Mouse (Mus musculus) left cerebral cortex, adult 11 months (tissue): Measurements from ENCODE around the gene Rbms1.
A peak's percentile ranks its signal among the peaks of the same experiment; 100 is the strongest.

ENCODE experiments used
- DNase-seq: peaks from one replicate; pipeline ENCODE4 v3.0.0; 2022; ENCODE audit warnings: low spot score

The Rbms1 gene

GRCm38 (mm10) chr2:60962671-60963421 lies at the start of gene Rbms1:
Gene Rbms1, minus strand, starts transcription at chr2:60963192.
- peak; percentile 38 for DNase-seq

- no peak for DNase-seq
These were observed 49.3 kb upstream of the Rbms1 start for GRCm38 (mm10) chr2:61012249-61012828.

- no peak for DNase-seq
These were observed 23.3 kb upstream of the Rbms1 start for GRCm38 (mm10) chr2:60986286-60986685.

- DNase-seq: no peak
These were observed 15.7 kb upstream of the Rbms1 start for GRCm38 (mm10) chr2:60978538-60979313.

- no peak for DNase-seq
These were observed 9.3 kb upstream of the Rbms1 start for GRCm38 (mm10) chr2:60972189-60972814.

- DNase-seq: no peak
These were observed 624 bp upstream of the Rbms1 start for GRCm38 (mm10) chr2:60963616-60964015.

- DNase-seq: no peak
These were observed 856 bp downstream of the Rbms1 start for GRCm38 (mm10) chr2:60962001-60962670.

- DNase-seq: no peak
These were observed 1.7 kb downstream of the Rbms1 start for GRCm38 (mm10) chr2:60961281-60961680.

- DNase-seq: no peak
These were observed 14.8 kb downstream of the Rbms1 start for GRCm38 (mm10) chr2:60948241-60948640.

GRCm38 (mm10) chr2:60947817-60948216 lies 15.2 kb downstream of the Rbms1 start:
- no peak for DNase-seq

- no peak for DNase-seq
These were observed 22.5 kb downstream of the Rbms1 start for GRCm38 (mm10) chr2:60940454-60940961.

- no peak for DNase-seq
These were observed 23.0 kb downstream of the Rbms1 start for GRCm38 (mm10) chr2:60939957-60940356.

GRCm38 (mm10) chr2:60936910-60937309 lies 26.1 kb downstream of the Rbms1 start:
- DNase-seq: no peak

GRCm38 (mm10) chr2:60928948-60929347 lies 34.0 kb downstream of the Rbms1 start:
- no peak for DNase-seq

GRCm38 (mm10) chr2:60927906-60928775 lies 34.9 kb downstream of the Rbms1 start:
- DNase-seq: no peak

GRCm38 (mm10) chr2:60925063-60925462 lies 37.9 kb downstream of the Rbms1 start:
- DNase-seq: no peak

GRCm38 (mm10) chr2:60923756-60924544 lies 39.0 kb downstream of the Rbms1 start:
- no peak for DNase-seq

- DNase-seq: no peak
These were observed 39.9 kb downstream of the Rbms1 start for GRCm38 (mm10) chr2:60923111-60923510.

- no peak for DNase-seq
These were observed 40.6 kb downstream of the Rbms1 start for GRCm38 (mm10) chr2:60922351-60922750.

GRCm38 (mm10) chr2:60920076-60920475 lies 42.9 kb downstream of the Rbms1 start:
- no peak for DNase-seq
